In the genomic region with DNA sequence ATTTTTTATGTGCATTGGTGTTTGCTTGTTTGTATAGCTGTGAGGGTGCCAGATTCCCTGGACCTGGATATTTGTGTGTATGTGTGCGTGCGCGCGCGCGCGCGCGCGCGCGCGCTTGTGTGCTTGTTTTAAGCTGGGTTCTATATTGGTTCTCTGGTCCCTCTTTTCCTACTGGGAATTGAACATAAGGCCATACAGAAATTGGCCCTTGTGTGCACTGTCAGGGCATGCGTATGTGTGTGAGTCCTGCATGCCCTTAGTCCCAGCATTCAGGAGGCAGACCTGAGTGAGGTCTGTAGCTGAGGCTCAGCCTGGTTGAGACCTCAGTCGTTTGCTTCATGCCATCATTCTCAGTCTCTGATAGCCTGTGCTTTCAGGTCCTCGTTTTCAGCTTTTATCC, we compare ENCODE assay signal across 9 mouse cellular contexts. TPM values are rescaled to one million over a fixed set of nuclear protein-coding genes. Genes with fewer than 3 reads are reported as not detected.
DNase-seq lines count a peak whose midpoint lies in the region; ATAC-seq lines count a peak whose summit lies in the region.
"Had no signal": no experiment of that assay in that cellular context is flagged by ENCODE, and none has a peak within 500 bp of the region (broad histone marks: within the 10 kb centered on the region; RNA-seq: fewer than 3 reads in every experiment).

No protein-coding gene starts in this region.

- H3K4me2 ChIP-seq in lung, embryonic 15.5 days = peak overlapping the region; percentile 72
- peak overlapping the region; percentile 66 for H3K4me2 ChIP-seq in embryonic facial prominence, embryonic 15.5 days (replicated peaks)
- H3K4me2 ChIP-seq in limb, embryonic 13.5 days (replicated peaks) = peak overlapping the region; percentile 78
- H3K4me2 ChIP-seq in stomach, embryonic 15.5 days = peak overlapping the region; percentile 54

- H3K36me3 ChIP-seq in lung, embryonic 15.5 days = peaks cover 33% of the 10 kb centered on the region
- H3K36me3 ChIP-seq in embryonic facial prominence, embryonic 15.5 days = peaks cover 31% of the 10 kb centered on the region
- peaks cover 32% of the 10 kb centered on the region for H3K36me3 ChIP-seq in limb, embryonic 13.5 days
- peaks cover 22% of the 10 kb centered on the region for H3K36me3 ChIP-seq in stomach, embryonic 15.5 days

- DNase-seq in lung, postnatal 14 days = no peak
- no peak for DNase-seq in adrenal gland, postnatal 25 days
- no peak for DNase-seq in embryo, embryonic 10.5 days (ENCODE audit: low spot score)
- no peak for DNase-seq in spleen, postnatal 36 days (ENCODE audit: low spot score in 2 of 2)
- DNase-seq: adrenal gland, postnatal 36 days had no signal

- H3K4me3 ChIP-seq in lung, embryonic 15.5 days = peak overlapping the region; percentile 77
- H3K4me3 ChIP-seq in embryonic facial prominence, embryonic 15.5 days (replicated peaks) = peak overlapping the region; percentile 92; the same call in 1 of the 2 replicates
- peak overlapping the region; percentile 96 for H3K4me3 ChIP-seq in limb, embryonic 13.5 days
- peak overlapping the region; percentile 17 for H3K4me3 ChIP-seq in stomach, embryonic 15.5 days (replicated peaks)

- H3K4me1 ChIP-seq in lung, embryonic 15.5 days = peaks cover 28% of the 10 kb centered on the region
- peaks cover 19% of the 10 kb centered on the region for H3K4me1 ChIP-seq in embryonic facial prominence, embryonic 15.5 days
- peaks cover 18% of the 10 kb centered on the region for H3K4me1 ChIP-seq in limb, embryonic 13.5 days
- peaks cover 23% of the 10 kb centered on the region for H3K4me1 ChIP-seq in stomach, embryonic 15.5 days

- peak overlapping the region; percentile 19; the same call in 1 of the 2 replicates for H3K9ac ChIP-seq in lung, embryonic 15.5 days
- H3K9ac ChIP-seq in embryonic facial prominence, embryonic 15.5 days = 0 out of 2 replicates have a peak overlapping the region, but pooled peaks have one; percentile 9
- peak overlapping the region; percentile 60 for H3K9ac ChIP-seq in limb, embryonic 13.5 days
- H3K9ac ChIP-seq in stomach, embryonic 15.5 days = no peak overlapping the region; the same call in 1 of the 2 replicates

- WGBS in lung, embryonic 15.5 days = 87% methylated on average over 16 of the region's 16 CpGs
- 88% methylated on average over 16 of the region's 16 CpGs for WGBS in embryonic facial prominence, embryonic 15.5 days
- 91% methylated on average over 16 of the region's 16 CpGs for WGBS in limb, embryonic 13.5 days
- WGBS in stomach, embryonic 15.5 days = 93% methylated on average over 16 of the region's 16 CpGs

- H3K9me3 ChIP-seq in lung, embryonic 15.5 days = no peaks in the 10 kb centered on the region
- H3K9me3 ChIP-seq in embryonic facial prominence, embryonic 15.5 days (replicated peaks) = no peaks in the 10 kb centered on the region
- H3K9me3 ChIP-seq in limb, embryonic 13.5 days = no peaks in the 10 kb centered on the region
- no peaks in the 10 kb centered on the region for H3K9me3 ChIP-seq in stomach, embryonic 15.5 days

- no peak for ATAC-seq in lung, embryonic 15.5 days (ENCODE audit: borderline replicate concordance, extremely low read depth, low FRiP score, low TSS enrichment)
- ATAC-seq in embryonic facial prominence, embryonic 15.5 days (ENCODE audit: insufficient number of reproducible peaks, low FRiP score, low TSS enrichment, low read depth) = no peak
- no peak for ATAC-seq in limb, embryonic 13.5 days (ENCODE audit: low FRiP score, low read depth)
- no peak for ATAC-seq in stomach, embryonic 15.5 days (ENCODE audit: insufficient read depth, low FRiP score, low read depth)

- no peak overlapping the region for H3K27ac ChIP-seq in lung, embryonic 15.5 days
- H3K27ac ChIP-seq in embryonic facial prominence, embryonic 15.5 days (replicated peaks) = no peak overlapping the region
- H3K27ac ChIP-seq in limb, embryonic 13.5 days = no peak overlapping the region
- H3K27ac ChIP-seq in stomach, embryonic 15.5 days = no peak overlapping the region

- H3K27me3 ChIP-seq in lung, embryonic 15.5 days = no peaks in the 10 kb centered on the region
- H3K27me3 ChIP-seq in embryonic facial prominence, embryonic 15.5 days = no peaks in the 10 kb centered on the region
- no peaks in the 10 kb centered on the region for H3K27me3 ChIP-seq in limb, embryonic 13.5 days
- no peaks in the 10 kb centered on the region for H3K27me3 ChIP-seq in stomach, embryonic 15.5 days (replicated peaks)

RNA-seq across cellular contexts. Expression of gene Rpl35a, which starts 1.8 kb away (rescaled TPM):
- 891 and 974 TPM in 2 replicates for polyA plus RNA-seq in lung, embryonic 15.5 days (2015; fragmentation: Nextera tagmentation; extraction: Ambion mirVana)
- 817 and 937 TPM in 2 replicates for polyA plus RNA-seq in embryonic facial prominence, embryonic 15.5 days (2015; fragmentation: Nextera tagmentation; extraction: Ambion mirVana)
- polyA plus RNA-seq in limb, embryonic 13.5 days (2015; fragmentation: Nextera tagmentation; extraction: Ambion mirVana) = 915 and 966 TPM in 2 replicates
- polyA plus RNA-seq in stomach, embryonic 15.5 days (2015; fragmentation: Nextera tagmentation; extraction: Ambion mirVana) = 983 and 1,042 TPM in 2 replicates
- 492 and 649 TPM in 2 replicates for total RNA-seq in adrenal gland, postnatal 25 days (2021)

RNA-seq across cellular contexts. Expression of gene Iqcg, which starts 2.0 kb away (rescaled TPM):
- 4.1 and 4.3 TPM in 2 replicates for polyA plus RNA-seq in lung, embryonic 15.5 days (2015; fragmentation: Nextera tagmentation; extraction: Ambion mirVana)
- 7.5 and 12.1 TPM in 2 replicates for polyA plus RNA-seq in embryonic facial prominence, embryonic 15.5 days (2015; fragmentation: Nextera tagmentation; extraction: Ambion mirVana)
- 2.0 and 2.7 TPM in 2 replicates for polyA plus RNA-seq in limb, embryonic 13.5 days (2015; fragmentation: Nextera tagmentation; extraction: Ambion mirVana)
- polyA plus RNA-seq in stomach, embryonic 15.5 days (2015; fragmentation: Nextera tagmentation; extraction: Ambion mirVana) = 2.2 TPM in 2 replicates
- total RNA-seq in adrenal gland, postnatal 25 days (2021) = 0.48 and 1.6 TPM in 2 replicates

RNA-seq across cellular contexts. Expression of gene Lmln, which starts 4.3 kb away (rescaled TPM):
- polyA plus RNA-seq in lung, embryonic 15.5 days (2015; fragmentation: Nextera tagmentation; extraction: Ambion mirVana) = 1.7 and 4.2 TPM in 2 replicates
- polyA plus RNA-seq in embryonic facial prominence, embryonic 15.5 days (2015; fragmentation: Nextera tagmentation; extraction: Ambion mirVana) = 1.9 and 2.3 TPM in 2 replicates
- polyA plus RNA-seq in limb, embryonic 13.5 days (2015; fragmentation: Nextera tagmentation; extraction: Ambion mirVana) = 3.4 and 4.0 TPM in 2 replicates
- 1.6 and 2.8 TPM in 2 replicates for polyA plus RNA-seq in stomach, embryonic 15.5 days (2015; fragmentation: Nextera tagmentation; extraction: Ambion mirVana)
- 15.5 and 19.5 TPM in 2 replicates for total RNA-seq in adrenal gland, postnatal 25 days (2021)

Comparison
In these comparisons a context has a peak if more than half of its experiments do, and no peak if none do; other contexts are left out.
1. H3K4me3 ChIP-seq: peak in every context shown above with its lines; median percentile 96 in limb, embryonic 13.5 days; 92 in embryonic facial prominence, embryonic 15.5 days; 77 in lung, embryonic 15.5 days; 17 in stomach, embryonic 15.5 days.